In the genomic region with DNA sequence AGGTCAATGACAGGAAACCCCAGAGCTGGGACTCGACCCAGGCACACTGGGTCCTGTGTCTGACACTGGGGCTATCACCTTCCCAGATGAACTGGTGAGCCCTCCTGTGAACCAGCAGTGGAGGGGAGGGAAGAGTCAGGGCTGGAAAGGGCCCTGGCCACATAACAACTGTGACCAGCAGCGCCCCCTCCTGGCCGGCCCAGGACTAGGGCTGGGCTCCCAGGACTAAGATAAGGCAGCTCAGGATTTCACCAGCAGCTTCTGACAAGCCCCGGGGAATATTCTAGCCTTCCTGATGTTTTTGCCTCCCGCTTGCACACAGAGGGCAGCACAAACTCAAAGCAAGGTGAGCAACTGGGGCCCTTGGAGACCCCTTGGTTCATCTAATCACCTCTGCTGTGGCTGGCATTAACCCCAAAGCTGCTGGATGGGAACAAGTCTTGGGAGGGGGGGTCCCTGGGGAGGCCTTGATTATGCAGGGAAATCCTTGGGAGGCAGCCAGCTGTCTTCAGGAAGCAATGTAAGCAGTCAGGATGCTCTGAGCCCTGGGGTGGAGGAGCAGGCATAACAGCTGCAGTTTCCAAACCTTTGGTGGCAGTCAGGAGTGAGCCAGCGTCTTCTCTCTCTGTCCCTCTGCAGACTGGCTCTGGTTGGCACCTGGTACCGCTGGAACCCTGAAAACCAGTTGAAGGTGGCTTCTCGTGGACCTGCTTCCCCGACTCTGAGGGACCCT, we compare ENCODE assay signal across 7 mouse cellular contexts. TPM values are rescaled to one million over a fixed set of nuclear protein-coding genes. Genes with fewer than 3 reads are reported as not detected.
A peak's percentile ranks its signal among the peaks of the same experiment; 100 is the strongest.
DNase-seq lines count a peak whose midpoint lies in the region; ATAC-seq and TF ChIP-seq lines count a peak whose summit lies in the region.

A gene (minus strand): TSS at position 683 of the 733 bp plus-strand sequence.

- H3K36me3 ChIP-seq in G1E (replicated peaks), result no peaks in the 10 kb centered on the region
- no peaks in the 10 kb centered on the region for H3K36me3 ChIP-seq in embryonic facial prominence, embryonic 12.5 days
- no peaks in the 10 kb centered on the region for H3K36me3 ChIP-seq in midbrain, embryonic 10.5 days

- H3K27me3 ChIP-seq in G1E (ENCODE audit: insufficient read depth, low read length), result peaks cover 22% of the 10 kb centered on the region
- no peaks in the 10 kb centered on the region for H3K27me3 ChIP-seq in embryonic facial prominence, embryonic 12.5 days
- H3K27me3 ChIP-seq in midbrain, embryonic 10.5 days (ENCODE audit: low read depth, poor library complexity, severe bottlenecking), result no peaks in the 10 kb centered on the region

- peak; percentile 72 for TF ChIP-seq CTCF in G1E (IDR thresholded peaks at IDR 0.05; ENCODE audit: low read depth, low read length)

- peak within 1 kb of the TSS; percentile 33 for H3K27ac ChIP-seq in embryonic facial prominence, embryonic 12.5 days
- peak within 1 kb of the TSS; percentile 28; the same call in 1 of the 2 replicates for H3K27ac ChIP-seq in midbrain, embryonic 10.5 days (replicated peaks)

- WGBS in embryonic facial prominence, embryonic 12.5 days, result 29% methylated on average over 9 of the region's 9 CpGs
- 49% methylated on average over 9 of the region's 9 CpGs for WGBS in midbrain, embryonic 10.5 days

- no peaks in the 10 kb centered on the region; the same call in 1 of the 2 replicates for H3K4me1 ChIP-seq in G1E (ENCODE audit: insufficient read depth, low read depth, low read length)
- H3K4me1 ChIP-seq in embryonic facial prominence, embryonic 12.5 days, result peaks cover 18% of the 10 kb centered on the region
- H3K4me1 ChIP-seq in midbrain, embryonic 10.5 days, result peaks cover 24% of the 10 kb centered on the region

- ATAC-seq in G1E (ENCODE audit: extremely low read depth, insufficient number of reproducible peaks, low FRiP score, poor library complexity, severe bottlenecking), result no peak
- no peak for ATAC-seq in embryonic facial prominence, embryonic 12.5 days (ENCODE audit: insufficient number of reproducible peaks, insufficient read depth, low FRiP score, low TSS enrichment)

- intact Hi-C loops in heart, postnatal 36 days (cut with DNase I), result loop anchor here (5.0 kb wide), 1 partner anchor 113 kb away; no protein-coding TSS in a partner anchor
- intact Hi-C loops in left cerebral cortex, postnatal 14 days (cut with DNase I), result loop anchor here (10.0 kb wide), 1 partner anchor 325 kb away; a partner anchor contains a TSS

- H3K9me3 ChIP-seq in G1E (replicated peaks), result no peaks in the 10 kb centered on the region
- H3K9me3 ChIP-seq in embryonic facial prominence, embryonic 12.5 days, result no peaks in the 10 kb centered on the region
- no peaks in the 10 kb centered on the region for H3K9me3 ChIP-seq in midbrain, embryonic 10.5 days (replicated peaks)

- H3K9ac ChIP-seq in embryonic facial prominence, embryonic 12.5 days, result no peak within 1 kb of the TSS; the same call in 1 of the 2 replicates

- H3K4me2 ChIP-seq in embryonic facial prominence, embryonic 12.5 days (replicated peaks), result no peak within 1 kb of the TSS

- no peak within 1 kb of the TSS for H3K4me3 ChIP-seq in G1E (ENCODE audit: low read depth, low read length)
- H3K4me3 ChIP-seq in embryonic facial prominence, embryonic 12.5 days, result no peak within 1 kb of the TSS
- no peak within 1 kb of the TSS for H3K4me3 ChIP-seq in midbrain, embryonic 10.5 days

- DNase-seq in G1E (ENCODE audit: low spot score), result peak; percentile 71
- DNase-seq in adrenal gland, postnatal 10 days, result peak; percentile 89
- peak; percentile 75 to 82 for DNase-seq in heart, postnatal 36 days
- peak; percentile 52 to 75 for DNase-seq in left cerebral cortex, postnatal 14 days (ENCODE audit: low spot score in 2 of 2)
- DNase-seq in midbrain, embryonic 10.5 days (ENCODE audit: low spot score), result peak; percentile 60
- peak; percentile 56 to 66 for DNase-seq in spleen, postnatal 36 days (ENCODE audit: low spot score in 2 of 2)

RNA-seq across cellular contexts. Expression of the gene that starts here (rescaled TPM):
- total RNA-seq in G1E (2014; fragmentation: Nextera tagmentation) (5.2 and 6.9 TPM in 2 replicates), G1E (2017) (1.9 and 2.3 TPM in 2 replicates)
- polyA plus RNA-seq in G1E (2012), result 6.5 and 8.7 TPM in 2 replicates
- 1 to 10 TPM; 3.2 to 4.6 TPM for total RNA-seq in adrenal gland, postnatal 10 days (2021)
- polyA plus RNA-seq in embryonic facial prominence, embryonic 12.5 days (2016; fragmentation: Nextera tagmentation; extraction: Ambion mirVana), result 2.0 and 3.6 TPM in 2 replicates
- total RNA-seq in heart, postnatal 36 days (2021), result under 1 TPM; 0.36 to 0.79 TPM
- total RNA-seq in left cerebral cortex, postnatal 14 days (2021), result 1 to 10 TPM in 1 of 2 experiments, under 1 TPM in 1; 0.42 to 1.5 TPM
- polyA plus RNA-seq in midbrain, embryonic 10.5 days (2016; fragmentation: Nextera tagmentation; extraction: Ambion mirVana), result 0.86 and 0.97 TPM in 2 replicates

Comparison
In these comparisons a context has a peak if more than half of its experiments do, and no peak if none do; other contexts are left out.
1. Peak in DNase-seq in heart, postnatal 36 days; RNA of the gene not detected or under 1 TPM.
2. Peak in DNase-seq and H3K27ac ChIP-seq in midbrain, embryonic 10.5 days; RNA of the gene not detected or under 1 TPM.